ENCODE assay signal across 8 mouse cellular contexts in genomic region chr9:77655181-77655934, GRCm38 (mm10). TPM values are rescaled to one million over a fixed set of nuclear protein-coding genes. Genes with fewer than 3 reads are reported as not detected.
DNase-seq lines count a peak whose midpoint lies in the region; ATAC-seq and TF ChIP-seq lines count a peak whose summit lies in the region.

No protein-coding gene starts in this region.

- in situ Hi-C loops in Patski (cut with MboI; ENCODE audit: low pct_unique_long_range_greater_than_20kb) = no loop called here

- H3K4me1 ChIP-seq in cerebellum, adult 2 months (ENCODE audit: control insufficient read depth, insufficient read depth, low read length) = no peaks in the 10 kb centered on the region

- CTCF ChIA-PET in Patski (lab: Charles Lee) = interaction anchor here (1.1 to 1.7 kb wide), 5 partner anchors 18 to 134 kb away, joined by 3 to 7 read pairs (median 4); no protein-coding TSS in a partner anchor

- WGBS in cerebellum, adult 2 months = under 1% methylated on average over 85 of the region's 85 CpGs

- POLR2A ChIA-PET in Patski (lab: Charles Lee) = no interaction called here

- peak; percentile 36 for TF ChIP-seq CTCF in Patski (IDR thresholded peaks at IDR 0.05)
- TF ChIP-seq CTCF in cerebellum, adult 2 months (IDR thresholded peaks at IDR 0.05; ENCODE audit: borderline replicate concordance, insufficient read depth, low read depth, low read length) = no peak

- H3K27me3 ChIP-seq in Patski = no peaks in the 10 kb centered on the region
- no peaks in the 10 kb centered on the region for H3K27me3 ChIP-seq in cerebellum, adult 2 months (ENCODE audit: control insufficient read depth, insufficient read depth, low read length)

- peak; percentile 80 for ATAC-seq in Patski
- peak; percentile 40 for ATAC-seq in inflammation-experienced regulatory T-cells, adult 6 months
- ATAC-seq in megakaryocyte, adult 5-6 weeks (ENCODE audit: poor library complexity, severe bottlenecking) = peak; percentile 53

- peak overlapping the region; percentile 66 for H3K4me3 ChIP-seq in cerebellum, adult 2 months (replicated peaks; ENCODE audit: insufficient read depth, low read depth, low read length)

- H3K27ac ChIP-seq in cerebellum, adult 2 months (ENCODE audit: insufficient read depth, low read length) = no peak overlapping the region

- no peak for DNase-seq in Patski (ENCODE audit: low read depth, low spot score)
- peak; percentile 36 to 51 for DNase-seq in cerebellum, adult 2 months
- peak; percentile 45 for DNase-seq in forelimb bud, embryonic 11.5 days (ENCODE audit: low read depth, low spot score)
- DNase-seq in left cerebral cortex, adult 8-10 months (ENCODE audit: low spot score in 2 of 2) = peak; percentile 37 to 53
- DNase-seq in retina, postnatal 1 day = peak; percentile 84
- DNase-seq in urinary bladder, postnatal 36 days (ENCODE audit: low spot score in 2 of 2) = peak; percentile 10 to 18

- no peak for TF ChIP-seq POLR2A in cerebellum, adult 2 months (IDR thresholded peaks at IDR 0.05; ENCODE audit: borderline replicate concordance, insufficient read depth, low read length)

RNA-seq across cellular contexts. Expression of gene Klhl31, which starts 19.1 kb away (rescaled TPM):
- polyA plus RNA-seq in Patski (2021) = 0.10 TPM
- 0.03 and 0.06 TPM in 2 replicates for polyA plus RNA-seq in cerebellum, adult 2 months (2012; rRNA removed)
- under 1 TPM in 1 of 3 experiments, not detected in 2; 0.16 TPM for polyA plus RNA-seq in inflammation-experienced regulatory T-cells, adult 6 months (2017; shearing (Covaris generic))
- total RNA-seq in left cerebral cortex, adult 8-10 months (2022) = under 1 TPM; 0.14 to 0.43 (median 0.29) TPM
- not detected in 2 replicates for total RNA-seq in megakaryocyte, adult 5-6 weeks (2015)
- total RNA-seq in megakaryocyte, adult 5-6 weeks (2017) = not detected in 2 replicates
